Mouse (Mus musculus): ENCODE measurements around the gene Ppm1a. TPM values are rescaled to one million over a fixed set of nuclear protein-coding genes. Genes with fewer than 3 reads are reported as not detected.

Gene Ppm1a
- polyA plus RNA-seq, 1 experiment from 2014 or later: 51.1 TPM

DNA sequence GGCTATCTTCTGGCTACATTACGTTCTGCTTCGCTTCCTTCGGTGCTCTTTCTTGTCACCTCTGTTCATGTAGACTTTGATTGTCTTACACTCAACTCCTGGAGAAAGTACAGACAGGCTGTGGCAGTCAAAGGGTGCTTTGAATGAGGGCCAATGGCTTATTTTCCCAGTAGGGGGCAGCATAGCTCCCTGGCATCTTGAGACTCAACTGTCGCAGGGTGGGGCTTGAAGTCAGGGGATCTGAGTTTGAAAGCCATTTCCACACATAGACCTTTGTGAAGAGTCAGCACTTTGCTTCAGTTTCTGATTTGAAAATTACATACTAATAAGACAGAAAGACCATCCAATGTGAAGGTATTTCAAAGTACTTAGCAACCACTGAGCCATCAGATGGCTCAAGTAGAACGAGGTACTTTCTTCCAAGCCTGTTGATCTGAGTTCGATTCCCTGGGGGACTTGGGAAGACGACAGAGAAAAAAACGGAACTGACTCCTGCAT is 78.3 kb downstream of the Ppm1a start:
- peaks cover 6% of the 10 kb centered on the region for H3K4me1 ChIP-seq
- H3K4me3 ChIP-seq: no peak overlapping the region
- no peak for DNase-seq (ENCODE audit: low spot score)
- WGBS: 87% methylated on average over 8 of the region's 8 CpGs
- H3K27ac ChIP-seq: no peak overlapping the region
- no peaks in the 10 kb centered on the region for H3K36me3 ChIP-seq
- H3K9me3 ChIP-seq (replicated peaks): no peaks in the 10 kb centered on the region
- peaks cover 41% of the 10 kb centered on the region for H3K27me3 ChIP-seq (ENCODE audit: low read depth, poor library complexity, severe bottlenecking)

DNA sequence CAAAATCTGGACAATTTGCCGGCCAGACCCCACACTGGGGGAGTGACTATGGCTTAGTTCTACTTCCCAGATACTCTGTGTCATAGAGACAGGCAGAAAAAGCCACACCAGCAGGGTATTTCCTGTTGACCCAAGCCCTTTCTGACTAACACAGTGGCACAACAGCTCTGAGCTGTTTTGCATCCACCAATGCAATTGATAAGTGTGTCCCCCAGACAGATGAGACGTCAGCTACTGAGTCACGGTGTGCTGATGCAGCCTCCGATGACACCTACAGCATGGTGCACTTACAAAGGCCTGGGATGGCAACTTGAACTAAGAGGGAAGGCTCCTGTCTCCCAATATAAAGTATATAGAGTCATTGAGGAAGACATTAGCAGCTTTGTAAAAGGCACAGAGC is 80.0 kb downstream of the Ppm1a start:
- WGBS: 81% methylated on average over 4 of the region's 4 CpGs

GRCm38 (mm10) chr12:72841500-72841899 is 84.2 kb downstream of the Ppm1a start:
- H3K9me3 ChIP-seq (replicated peaks): no peaks in the 10 kb centered on the region
- peaks cover 17% of the 10 kb centered on the region for H3K4me1 ChIP-seq
- H3K4me3 ChIP-seq: no peak overlapping the region
- DNase-seq (ENCODE audit: low spot score): no peak
- peaks cover 17% of the 10 kb centered on the region for H3K27me3 ChIP-seq (ENCODE audit: low read depth, poor library complexity, severe bottlenecking)
- H3K36me3 ChIP-seq: no peaks in the 10 kb centered on the region
- H3K27ac ChIP-seq: no peak overlapping the region
- WGBS: 94% methylated on average over 1 of the region's 1 CpGs

More for the DNA sequence above, 80.0 kb downstream of the Ppm1a start:
- peak; percentile 21 for DNase-seq (ENCODE audit: low spot score)
- Histone ChIP-seq H3K9me3 (replicated peaks) (no peaks in the 10 kb centered on the region), H3K36me3 (no peaks in the 10 kb centered on the region), H3K27me3 (ENCODE audit: low read depth, poor library complexity, severe bottlenecking) (peaks cover 24% of the 10 kb centered on the region), H3K27ac (no peak overlapping the region), H3K4me1 (no peaks in the 10 kb centered on the region), H3K4me3 (no peak overlapping the region)

DNA sequence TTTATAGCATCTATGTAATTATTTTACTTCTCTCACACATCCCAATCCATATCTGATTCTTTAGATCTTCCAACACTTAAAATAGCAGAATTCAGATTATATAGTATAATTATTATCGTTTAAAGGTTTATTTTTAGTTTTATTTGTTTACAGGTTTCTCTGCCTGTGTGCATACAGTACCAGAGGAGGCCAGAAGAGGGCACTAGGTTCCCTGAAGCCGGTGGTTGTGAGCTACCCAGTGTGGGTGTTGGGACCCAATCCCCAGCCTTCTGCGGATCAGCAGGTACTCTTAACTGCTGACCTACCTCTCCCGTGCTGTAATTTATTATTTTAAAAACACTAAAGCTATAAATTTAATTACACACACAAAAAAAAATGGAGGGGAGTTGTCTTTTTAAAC is 85.9 kb downstream of the Ppm1a start:
- H3K4me1 ChIP-seq: peaks cover 17% of the 10 kb centered on the region
- H3K9me3 ChIP-seq (replicated peaks): no peaks in the 10 kb centered on the region
- H3K27ac ChIP-seq: no peak overlapping the region
- DNase-seq (ENCODE audit: low spot score): no peak
- 91% methylated on average over 4 of the region's 4 CpGs for WGBS
- peaks cover 30% of the 10 kb centered on the region for H3K27me3 ChIP-seq (ENCODE audit: low read depth, poor library complexity, severe bottlenecking)
- no peaks in the 10 kb centered on the region for H3K36me3 ChIP-seq
- no peak overlapping the region for H3K4me3 ChIP-seq

DNA sequence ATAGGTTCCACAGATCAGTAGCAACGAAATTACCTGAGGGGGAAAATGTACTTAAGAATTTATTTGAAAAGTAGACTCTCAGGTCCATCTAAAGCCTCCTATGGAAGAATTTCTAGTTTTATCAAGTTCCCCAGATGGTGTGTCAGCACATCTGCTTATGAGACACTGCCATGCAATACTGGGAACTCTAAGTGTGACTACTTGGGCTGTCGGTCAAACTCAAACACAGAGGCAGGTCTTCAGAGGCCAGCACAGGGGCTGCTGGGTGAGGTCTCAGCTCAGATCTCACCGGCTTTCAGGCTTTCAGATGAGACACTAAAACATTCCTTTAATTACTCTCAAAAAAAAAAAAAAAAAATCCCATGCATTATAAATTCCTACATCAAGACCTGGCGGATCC is 86.3 kb downstream of the Ppm1a start:
- H3K4me3 ChIP-seq: peak overlapping the region; percentile 36; the same call in 1 of the 2 replicates
- H3K27ac ChIP-seq: peak overlapping the region; percentile 88
- no peak for DNase-seq (ENCODE audit: low spot score)
- H3K36me3 ChIP-seq: no peaks in the 10 kb centered on the region
- no peaks in the 10 kb centered on the region for H3K9me3 ChIP-seq (replicated peaks)
- 84% methylated on average over 4 of the region's 4 CpGs for WGBS
- H3K4me1 ChIP-seq: peaks cover 17% of the 10 kb centered on the region
- peaks cover 34% of the 10 kb centered on the region for H3K27me3 ChIP-seq (ENCODE audit: low read depth, poor library complexity, severe bottlenecking)

DNA sequence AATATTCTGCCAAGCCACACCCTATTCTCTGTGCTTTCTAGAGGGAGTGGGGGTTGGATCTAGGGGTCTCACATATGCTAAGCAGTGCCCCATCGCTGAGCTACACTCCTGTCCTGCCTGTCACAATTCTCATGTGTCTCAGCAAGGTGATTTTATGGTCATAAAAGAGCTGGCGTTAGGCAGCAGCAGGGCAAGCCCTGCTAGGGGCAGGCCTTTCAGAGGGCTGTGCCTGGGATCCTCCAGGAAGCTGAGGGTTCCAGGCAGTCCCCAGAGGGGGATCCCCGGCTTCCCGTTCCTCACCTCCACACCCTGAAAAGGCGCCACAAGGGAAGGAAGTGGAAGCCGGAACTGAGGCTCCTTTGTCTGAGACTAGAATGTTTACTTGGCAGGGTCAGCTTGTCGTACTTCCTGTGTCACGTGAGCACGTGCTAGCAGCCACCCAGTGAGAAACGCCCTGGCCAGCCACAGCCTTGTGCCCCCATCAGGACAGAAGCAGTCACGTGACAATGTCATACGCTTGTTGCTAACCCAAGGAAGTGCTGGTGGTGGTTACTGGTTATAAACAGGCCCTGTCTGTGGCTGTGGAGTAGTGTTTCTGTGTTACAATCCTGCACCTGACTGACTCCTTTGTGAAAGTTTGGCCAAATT is 86.8 kb downstream of the Ppm1a start:
- DNase-seq (ENCODE audit: low spot score): peak; percentile 73
- H3K9me3 ChIP-seq (replicated peaks): no peaks in the 10 kb centered on the region
- no peaks in the 10 kb centered on the region for H3K36me3 ChIP-seq
- H3K4me3 ChIP-seq: peak overlapping the region; percentile 36
- H3K4me1 ChIP-seq: peaks cover 17% of the 10 kb centered on the region
- peaks cover 39% of the 10 kb centered on the region for H3K27me3 ChIP-seq (ENCODE audit: low read depth, poor library complexity, severe bottlenecking)
- H3K27ac ChIP-seq: peak overlapping the region; percentile 88
- 23% methylated on average over 12 of the region's 12 CpGs for WGBS

GRCm38 (mm10) chr12:72845946-72846345 is 88.7 kb downstream of the Ppm1a start:
- Histone ChIP-seq H3K27ac (no peak overlapping the region), H3K4me3 (no peak overlapping the region), H3K36me3 (no peaks in the 10 kb centered on the region), H3K27me3 (ENCODE audit: low read depth, poor library complexity, severe bottlenecking) (peaks cover 57% of the 10 kb centered on the region), H3K9me3 (replicated peaks) (no peaks in the 10 kb centered on the region), H3K4me1 (peaks cover 17% of the 10 kb centered on the region)
- 40% methylated on average over 10 of the region's 10 CpGs for WGBS
- DNase-seq (ENCODE audit: low spot score): no peak

GRCm38 (mm10) chr12:72847725-72848124 is 90.5 kb downstream of the Ppm1a start:
- no peaks in the 10 kb centered on the region for H3K36me3 ChIP-seq
- 28% methylated on average over 7 of the region's 7 CpGs for WGBS
- peaks cover 17% of the 10 kb centered on the region for H3K4me1 ChIP-seq
- no peak for DNase-seq (ENCODE audit: low spot score)
- peaks cover 68% of the 10 kb centered on the region for H3K27me3 ChIP-seq (ENCODE audit: low read depth, poor library complexity, severe bottlenecking)
- no peak overlapping the region for H3K27ac ChIP-seq
- H3K9me3 ChIP-seq (replicated peaks): no peaks in the 10 kb centered on the region
- no peak overlapping the region for H3K4me3 ChIP-seq

Other genes starting within 250 kb of the Ppm1a start
- 12.4 and 13.8 TPM in 2 replicates for gene Pcnx4, start 221.1 kb upstream of the Ppm1a start, polyA plus RNA-seq (2016; fragmentation: Nextera tagmentation; extraction: Ambion mirVana)
- gene Gm4756, start 107.8 kb upstream of the Ppm1a start, polyA plus RNA-seq (2016; fragmentation: Nextera tagmentation; extraction: Ambion mirVana): not detected in 2 replicates
- 4.3 and 5.2 TPM in 2 replicates for gene Dhrs7, start 92.5 kb upstream of the Ppm1a start, polyA plus RNA-seq (2016; fragmentation: Nextera tagmentation; extraction: Ambion mirVana)
- gene Six6, start 182.4 kb downstream of the Ppm1a start, polyA plus RNA-seq (2016; fragmentation: Nextera tagmentation; extraction: Ambion mirVana): not detected in 2 replicates
- 2.2 and 4.0 TPM in 2 replicates for gene 4930447C04Rik, start 183.3 kb downstream of the Ppm1a start, polyA plus RNA-seq (2016; fragmentation: Nextera tagmentation; extraction: Ambion mirVana)

All from limb, embryonic 10.5 days (tissue).